Mouse (Mus musculus) CH12.LX (cell line): Measurements from ENCODE around the gene Senp1. TPM values are rescaled to one million over a fixed set of nuclear protein-coding genes. Genes with fewer than 3 reads are reported as not detected.

Source experiments
- DNase-seq: peaks from one replicate; pipeline ENCODE4 v3.0.0-alpha.2; 2013; ENCODE audit errors: extremely low read depth
- H3K27ac ChIP-seq: 2 replicates; pipeline ENCODE4 v1.5.1; 2012; ENCODE audit warnings: low read depth, mild to moderate bottlenecking, control low read depth, moderate library complexity; ENCODE audit not compliant: insufficient read depth
- H3K27me3 ChIP-seq: replicated peaks from 2 replicates; pipeline ENCODE3; 2012; ENCODE audit warnings: inconsistent platforms
- H3K36me3 ChIP-seq, 2 experiments: replicated peaks in 1 of 2; 2 replicates each; pipeline versions ENCODE3 to v1.6.1; 2012; ENCODE audit warnings: inconsistent platforms in 1 of 2, low read length in 1 of 2, mild to moderate bottlenecking in 1 of 2, mixed read lengths in 1 of 2, moderate library complexity in 1 of 2; ENCODE audit not compliant: control insufficient read depth in 1 of 2, insufficient read depth in 1 of 2
- H3K4me1 ChIP-seq, 2 experiments: 2 replicates each; pipeline ENCODE4 v1.6.1; 2012; ENCODE audit warnings: inconsistent platforms in 1 of 2, moderate library complexity in 1 of 2; ENCODE audit not compliant: insufficient read depth in 2 of 2, control insufficient read depth in 1 of 2
- H3K4me2 ChIP-seq: 2 replicates; pipeline ENCODE4 v1.6.1; 2012; ENCODE audit warnings: low read depth, mild to moderate bottlenecking, control low read depth; ENCODE audit not compliant: poor library complexity, insufficient read depth, severe bottlenecking
- H3K4me3 ChIP-seq, 3 experiments: fragments of 150-350 bp in 1 of 3; sonication (generic) in 1 of 3; replicated peaks in 1 of 3; 2 replicates each; pipeline versions ENCODE3 to v1.5.1; 2011 to 2012; ENCODE audit warnings: low read depth in 2 of 3, low read length in 2 of 3, mild to moderate bottlenecking in 2 of 3, moderate library complexity in 2 of 3, control low read depth in 1 of 3, improper control_type of control experiment in 1 of 3, inconsistent platforms in 1 of 3, mixed read lengths in 1 of 3; ENCODE audit not compliant: poor library complexity in 1 of 3
- H3K79me2 ChIP-seq: replicated peaks from 2 replicates; pipeline ENCODE4 v1.6.1; 2012; ENCODE audit warnings: mild to moderate bottlenecking, moderate library complexity; ENCODE audit not compliant: control insufficient read depth, poor library complexity, insufficient read depth, severe bottlenecking; ENCODE audit errors: extremely low read depth
- H3K9ac ChIP-seq: 2 replicates; pipeline ENCODE4 v1.6.1; 2012; ENCODE audit warnings: low read depth, mild to moderate bottlenecking, control low read depth, moderate library complexity; ENCODE audit not compliant: insufficient read depth
- H3K9me3 ChIP-seq: replicated peaks from 2 replicates; pipeline ENCODE3; 2012; ENCODE audit warnings: low read length, inconsistent platforms, mixed read lengths
- CHD1 ChIP-seq: IDR thresholded peaks from 2 replicates; pipeline ENCODE4 v1.6.1; 2012; ENCODE audit warnings: low read depth, low read length, improper control_type of control experiment, inconsistent platforms
- CTCF ChIP-seq, 2 experiments: IDR thresholded peaks in 1 of 2; conservative IDR thresholded peaks in 1 of 2; 2 replicates each; pipeline ENCODE4 v1.5.1; 2011 to 2012; ENCODE audit warnings: low read depth in 2 of 2, low read length in 2 of 2, improper control_type of control experiment in 1 of 2, inconsistent platforms in 1 of 2, mild to moderate bottlenecking in 1 of 2, moderate library complexity in 1 of 2
- EP300 ChIP-seq: IDR thresholded peaks from 2 replicates; pipeline ENCODE4 v1.6.1; 2011; ENCODE audit warnings: low read length, improper control_type of control experiment
- GABPA ChIP-seq: IDR thresholded peaks from 2 replicates; pipeline ENCODE4 v1.6.1; 2012; ENCODE audit warnings: low read depth, low read length, improper control_type of control experiment, inconsistent platforms; ENCODE audit not compliant: insufficient replicate concordance
- HCFC1 ChIP-seq: IDR thresholded peaks from 2 replicates; pipeline ENCODE4 v1.6.1; 2012; ENCODE audit warnings: low read depth, mild to moderate bottlenecking, inconsistent platforms, low read length, improper control_type of control experiment
- JUN ChIP-seq: IDR thresholded peaks from 2 replicates; pipeline ENCODE4 v1.6.1; 2011; ENCODE audit warnings: low read depth, mild to moderate bottlenecking, low read length, improper control_type of control experiment, moderate library complexity; ENCODE audit not compliant: insufficient read depth
- JUND ChIP-seq: conservative IDR thresholded peaks from 2 replicates; pipeline ENCODE4 v1.6.1; 2011; ENCODE audit warnings: low read depth, low read length, improper control_type of control experiment
- MAFK ChIP-seq: IDR thresholded peaks from 2 replicates; pipeline ENCODE4 v1.6.1; 2011; ENCODE audit warnings: low read length, improper control_type of control experiment; ENCODE audit not compliant: insufficient replicate concordance
- MAX ChIP-seq: IDR thresholded peaks from 2 replicates; pipeline ENCODE4 v1.6.1; 2011; ENCODE audit warnings: low read length, improper control_type of control experiment
- MAZ ChIP-seq: IDR thresholded peaks from 2 replicates; pipeline ENCODE4 v1.6.1; 2012; ENCODE audit warnings: low read depth, mild to moderate bottlenecking, inconsistent platforms, low read length, improper control_type of control experiment, moderate library complexity
- MEF2A ChIP-seq: IDR thresholded peaks from 2 replicates; pipeline ENCODE4 v1.6.1; 2014; ENCODE audit warnings: low read depth, mild to moderate bottlenecking, inconsistent platforms, low read length, improper control_type of control experiment, borderline replicate concordance
- MXI1 ChIP-seq: IDR thresholded peaks from 2 replicates; pipeline ENCODE4 v1.6.1; 2011; ENCODE audit warnings: mild to moderate bottlenecking, low read depth, low read length, improper control_type of control experiment
- NRF1 ChIP-seq: IDR thresholded peaks from 2 replicates; pipeline ENCODE4 v1.6.1; 2014; ENCODE audit warnings: low read depth, mild to moderate bottlenecking, inconsistent platforms, low read length, improper control_type of control experiment, moderate library complexity
- POLR2A ChIP-seq: IDR thresholded peaks from 2 replicates; pipeline ENCODE4 v1.6.1; 2011; ENCODE audit warnings: low read depth, mild to moderate bottlenecking, improper control_type of control experiment, low read length
- POLR2AphosphoS2 ChIP-seq: IDR thresholded peaks from 2 replicates; pipeline ENCODE4 v1.6.1; 2011; ENCODE audit warnings: low read depth, low read length, improper control_type of control experiment
- RCOR1 ChIP-seq: conservative IDR thresholded peaks from 2 replicates; pipeline ENCODE4 v1.6.1; 2012; ENCODE audit warnings: low read depth, mild to moderate bottlenecking, inconsistent platforms, low read length, improper control_type of control experiment
- SMC3 ChIP-seq: IDR thresholded peaks from 2 replicates; pipeline ENCODE4 v1.6.1; 2011; ENCODE audit warnings: low read depth, low read length, improper control_type of control experiment
- UBTF ChIP-seq: IDR thresholded peaks from 2 replicates; pipeline ENCODE4 v1.6.1; 2012; ENCODE audit warnings: low read depth, mild to moderate bottlenecking, inconsistent platforms, low read length, improper control_type of control experiment, moderate library complexity
- ZC3H11A ChIP-seq: IDR thresholded peaks from 2 replicates; pipeline ENCODE4 v1.6.1; 2012; ENCODE audit warnings: low read depth, mild to moderate bottlenecking, inconsistent platforms, low read length, improper control_type of control experiment
- ZKSCAN1 ChIP-seq: IDR thresholded peaks from 2 replicates; pipeline ENCODE4 v1.6.1; 2012; ENCODE audit warnings: low read depth, inconsistent platforms, low read length, improper control_type of control experiment, borderline replicate concordance
- ZMIZ1 ChIP-seq: IDR thresholded peaks from 2 replicates; pipeline ENCODE4 v1.6.1; 2012; ENCODE audit warnings: low read depth, mild to moderate bottlenecking, inconsistent platforms, low read length, improper control_type of control experiment
- dilution Hi-C: fragments of 300-500 bp; cut with MboI; formaldehyde crosslinking; loops from 2 replicates; pipeline ENCODE4 v1.14.3; 2020; ENCODE audit warnings: low sequenced_read_pairs; ENCODE audit not compliant: extremely low pct_unique_long_range_greater_than_20kb, extremely low pct_ligation_motif_present
- in situ Hi-C: fragments of 300-500 bp; cut with MboI; formaldehyde crosslinking; loops from 3 replicates; pipeline ENCODE4 v1.14.3; 2019; ENCODE audit warnings: low sequenced_read_pairs, low pct_ligation_motif_present, low pct_unique_long_range_greater_than_20kb, mixed read lengths
- polyA plus RNA-seq: library from polyadenylated mRNA; unstranded; fragments of >175 nt; gene quantifications from 2 replicates; pipeline ENCODE4 v1.2.1, GENCODE M21; 2012; ENCODE audit warnings: low read depth; ENCODE audit not compliant: insufficient read length
- total RNA-seq, 2 experiments: library from RNA; depleted of rRNA; stranded (reverse); fragments of 300-350 nt in 1 of 2; fragments of >200 nt in 1 of 2; gene quantifications; 2 replicates each; pipeline ENCODE4 v1.2.3; 2012 to 2014

Senp1 gene
- total and polyA plus RNA-seq, 3 experiments, result 14.9 to 38.5 (median 23.3) TPM

DNA sequence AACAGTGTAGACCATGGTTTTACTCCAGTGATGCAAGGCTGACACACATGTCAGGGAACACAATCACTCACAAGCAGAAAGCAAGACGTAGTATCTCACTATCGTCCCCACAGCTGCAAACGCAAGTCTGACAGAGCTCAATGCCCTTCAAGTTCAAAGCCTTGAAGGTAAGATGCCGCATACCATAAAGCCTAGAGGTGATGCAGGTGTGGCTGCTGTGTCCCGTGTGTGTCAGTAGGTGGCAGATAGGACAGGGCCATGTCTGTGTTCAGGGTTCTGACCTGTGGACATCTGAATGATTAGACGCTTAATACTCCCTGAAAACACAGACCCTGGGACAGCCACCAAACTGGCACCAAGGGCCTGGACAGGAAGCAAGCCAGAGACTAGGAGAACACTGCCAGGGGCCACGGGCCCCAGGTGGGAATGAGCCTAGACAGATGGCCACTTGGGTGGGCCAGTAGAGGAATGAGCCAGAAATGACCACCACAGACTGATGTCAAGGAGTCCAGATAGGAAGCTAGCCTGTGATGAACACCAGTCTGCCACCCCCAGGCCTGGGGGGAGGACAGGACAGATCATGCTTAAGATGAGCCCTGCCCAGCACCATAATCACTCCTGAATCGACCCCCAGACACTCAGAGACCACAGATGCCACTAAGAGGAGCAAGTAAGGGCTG is 23.8 kb downstream of the Senp1 start:
- no peak for TF ChIP-seq POLR2A
- peak in 1 of 2 experiments; percentile 36; a peak in 2 of 4 replicates for TF ChIP-seq CTCF (conservative IDR thresholded peaks at IDR 0.05 in 1 of 2, IDR thresholded peaks at IDR 0.05 in 1 of 2; ENCODE audit: low read depth in 2 of 2, low read length in 2 of 2)
- no peak for TF ChIP-seq GABPA
- no peak for TF ChIP-seq ZC3H11A
- TF ChIP-seq JUND, result no peak
- no peak for TF ChIP-seq MEF2A
- no peak for TF ChIP-seq RCOR1
- TF ChIP-seq EP300, result no peak
- no peak for TF ChIP-seq POLR2AphosphoS2
- TF ChIP-seq SMC3, result peak; percentile 20; the same call in 1 of the 2 replicates
- TF ChIP-seq UBTF, result no peak
- TF ChIP-seq NRF1, result no peak
- TF ChIP-seq JUN, result no peak
- TF ChIP-seq ZKSCAN1, result no peak
- no peak for TF ChIP-seq ZMIZ1
- no peak for TF ChIP-seq MAFK
- TF ChIP-seq HCFC1, result no peak
- Histone ChIP-seq H3K4me1 (peaks cover 5 to 34% of the 10 kb centered on the region in 2 experiments; a peak in 3 of 4 replicates), H3K36me3 (peaks cover 52 to 90% of the 10 kb centered on the region in 2 experiments), H3K27me3 (no peaks in the 10 kb centered on the region), H3K79me2 (no peaks in the 10 kb centered on the region; the same call in 1 of the 2 replicates), H3K4me2 (no peak overlapping the region), H3K27ac (no peak overlapping the region), H3K9me3 (no peaks in the 10 kb centered on the region), H3K4me3 (no peak overlapping the region), H3K9ac (no peak overlapping the region)
- no peak for DNase-seq
- in situ Hi-C loops (no loop called here), dilution Hi-C loops (no loop called here)

DNA sequence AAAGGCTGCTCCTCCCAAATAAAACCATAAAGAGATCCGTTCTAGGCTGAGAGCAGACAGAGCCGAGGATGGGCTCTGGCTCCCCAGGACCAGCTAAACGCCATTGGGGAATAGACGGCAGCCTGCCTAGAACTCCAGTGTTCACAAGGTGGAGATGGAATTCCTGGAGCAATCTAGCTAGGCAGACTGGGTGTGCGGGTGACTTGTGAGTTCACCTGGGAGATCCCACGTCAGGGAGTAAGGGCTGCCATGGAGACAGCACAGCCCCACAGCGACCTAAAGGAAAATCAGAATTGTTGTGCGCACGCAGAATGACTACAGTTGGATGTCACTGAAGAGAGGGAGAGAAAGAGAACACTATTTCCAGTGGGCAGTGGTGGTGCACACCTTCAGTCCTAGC is 25.0 kb downstream of the Senp1 start:
- H3K4me2 ChIP-seq, result no peak overlapping the region
- no peaks in the 10 kb centered on the region; the same call in 1 of the 2 replicates for H3K79me2 ChIP-seq
- H3K4me1 ChIP-seq, result peaks cover 5 to 23% of the 10 kb centered on the region in 2 experiments; a peak in 3 of 4 replicates
- no peak overlapping the region for H3K27ac ChIP-seq
- TF ChIP-seq MAX (no peak), POLR2A (no peak), CHD1 (no peak), MAZ (no peak), MXI1 (no peak), MEF2A (no peak), HCFC1 (no peak)
- TF ChIP-seq, all 38 proteins: peak for 0
- in situ Hi-C loops (no loop called here), dilution Hi-C loops (no loop called here)
- Histone ChIP-seq H3K36me3 (peaks cover 58 to 90% of the 10 kb centered on the region in 2 experiments), H3K27me3 (no peaks in the 10 kb centered on the region), H3K9me3 (no peaks in the 10 kb centered on the region), H3K9ac (no peak overlapping the region), H3K4me3 (no peak overlapping the region)
- DNase-seq, result no peak
